Mouse (Mus musculus) liver, embryonic 14 days (tissue): ENCODE data around the gene Cradd. TPM values are rescaled to one million over a fixed set of nuclear protein-coding genes. Genes with fewer than 3 reads are reported as not detected.

ENCODE experiments used
- polyA plus RNA-seq: library from polyadenylated mRNA; depleted of rRNA; stranded (reverse); fragments of >200 nt; gene quantifications from 2 replicates; pipeline ENCODE4 v1.2.3, GENCODE M21; 2012; rRNA removed

Cradd gene
- 2.6 and 3.7 TPM in 2 replicates for polyA plus RNA-seq

GRCm38 (mm10) chr10:95323393-95324277, at the start of gene Cradd:
Gene Cradd, minus strand, starts transcription at chr10:95324133.

Other genes with a start within 250 kb of the Cradd start
- 1.8 and 1.9 TPM in 2 replicates for gene Socs2, start 93.0 kb upstream of the Cradd start, polyA plus RNA-seq
- gene Mrpl42, start 177.8 kb upstream of the Cradd start, polyA plus RNA-seq: 122 and 127 TPM in 2 replicates
- gene Ube2n, start 191.0 kb upstream of the Cradd start, polyA plus RNA-seq: 83.8 and 92.1 TPM in 2 replicates
- 48.7 and 55.2 TPM in 2 replicates for gene Nudt4, start 240.0 kb upstream of the Cradd start, polyA plus RNA-seq